Mouse (Mus musculus) neural tube, embryonic 14.5 days (tissue): ENCODE results near the gene Vapb. TPM values are rescaled to one million over a fixed set of nuclear protein-coding genes. Genes with fewer than 3 reads are reported as not detected.

Source experiments
- ATAC-seq: fragments of 200-750 bp; cut with Nextera tagmentation; 2 replicates; pipeline ENCODE4 v1.8.0; 2017; ENCODE audit warnings: low read depth, mild to moderate bottlenecking, moderate TSS enrichment, moderate library complexity
- H3K27ac ChIP-seq: fragments of 300-500 bp; sonication (generic); 2 replicates; pipeline ENCODE4 v1.5.1; 2014; ENCODE audit warnings: low read depth, mild to moderate bottlenecking, control low read depth, low read length, moderate library complexity, mixed read lengths
- H3K27me3 ChIP-seq: fragments of 300-500 bp; sonication (generic); 2 replicates; pipeline ENCODE4 v1.6.1; 2014; ENCODE audit warnings: low read length; ENCODE audit not compliant: control insufficient read depth, insufficient read depth
- H3K36me3 ChIP-seq: fragments of 300-500 bp; sonication (generic); 2 replicates; pipeline ENCODE4 v1.6.1; 2014; ENCODE audit warnings: low read length, mixed read lengths; ENCODE audit not compliant: control insufficient read depth, insufficient read depth
- H3K4me1 ChIP-seq: fragments of 300-500 bp; sonication (generic); 2 replicates; pipeline ENCODE4 v1.6.1; 2014; ENCODE audit warnings: low read length; ENCODE audit not compliant: control insufficient read depth, insufficient read depth
- H3K4me2 ChIP-seq: fragments of 300-500 bp; sonication (generic); 2 replicates; pipeline ENCODE4 v1.6.1; 2014; ENCODE audit warnings: mild to moderate bottlenecking, low read depth, low read length, control low read depth
- H3K4me3 ChIP-seq: fragments of 300-500 bp; sonication (generic); 2 replicates; pipeline ENCODE4 v1.5.1; 2014; ENCODE audit warnings: low read depth, low read length, control low read depth, mixed read lengths
- H3K9ac ChIP-seq: fragments of 300-500 bp; sonication (generic); replicated peaks from 2 replicates; pipeline ENCODE4 v1.6.1; 2014; ENCODE audit warnings: low read depth, mild to moderate bottlenecking, control low read depth, low read length, mixed read lengths
- H3K9me3 ChIP-seq: fragments of 300-500 bp; sonication (generic); 2 replicates; pipeline ENCODE4 v1.6.1; 2016; ENCODE audit warnings: low read length; ENCODE audit not compliant: control insufficient read depth
- WGBS: fragments of 180-500 bp; shearing (Covaris S2); extraction: QIAGEN DNeasy Blood & Tissue Kit; methylation state at CpG from one replicate; pipeline ENCODE4 v1.1.7; 2014; 5-methylcytosine and 5-hydroxymethylcytosine counted together
- polyA plus RNA-seq: library from polyadenylated mRNA; unstranded; fragments of >200 nt; fragmentation: Nextera tagmentation; extraction: Ambion mirVana; gene quantifications from 2 replicates; pipeline ENCODE4 v1.2.1, GENCODE M21; 2014

The Vapb gene
- polyA plus RNA-seq, 1 experiment from 2014 or later = 11.7 TPM

- H3K27me3 ChIP-seq = no peaks in the 10 kb centered on the region
- H3K9ac ChIP-seq = no peak overlapping the region
- ATAC-seq = no peak
These were observed 11.8 kb downstream of the Vapb start for GRCm38 (mm10) chr2:173748961-173749659.

DNA sequence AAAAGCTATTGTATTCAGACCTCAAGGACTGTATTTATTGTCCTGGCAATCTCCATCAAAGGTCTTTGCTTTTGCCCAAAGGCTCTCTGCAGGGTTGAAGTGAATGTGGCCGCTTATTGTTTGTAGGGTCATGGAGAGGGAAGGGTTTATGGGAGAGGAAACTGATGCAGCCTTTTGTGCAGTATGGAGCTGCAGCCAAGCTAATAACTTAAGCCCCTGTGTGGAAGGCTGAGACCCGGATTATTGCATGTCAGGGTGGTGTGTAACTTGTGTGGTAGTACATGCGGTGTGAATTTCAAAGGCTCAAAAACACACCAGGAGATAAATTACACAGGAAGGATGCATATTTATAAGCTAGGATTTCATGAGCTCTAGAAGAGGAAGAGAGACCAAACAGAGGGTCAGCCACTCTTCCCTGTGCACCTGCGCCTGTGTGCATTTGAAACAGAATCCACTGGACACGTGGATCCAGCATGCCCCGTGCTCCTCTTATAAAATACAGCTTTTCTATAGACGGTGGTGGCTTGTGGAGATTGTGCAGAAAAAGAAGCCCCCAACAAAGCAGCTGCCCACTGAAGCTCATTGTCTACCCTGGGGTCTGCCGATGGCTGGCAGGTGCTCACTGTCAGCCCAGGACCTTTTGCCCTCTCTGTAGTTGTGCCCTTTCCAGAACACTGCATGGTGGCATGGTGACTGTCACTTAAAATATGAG is 18.3 kb downstream of the Vapb start:
- Histone ChIP-seq H3K4me1 (peaks cover 14% of the 10 kb centered on the region; the same call in 1 of the 2 replicates), H3K9me3 (no peaks in the 10 kb centered on the region), H3K9ac (no peak overlapping the region), H3K36me3 (no peaks in the 10 kb centered on the region), H3K27me3 (no peaks in the 10 kb centered on the region), H3K4me2 (no peak overlapping the region), H3K27ac (peak overlapping the region; percentile 22; the same call in 1 of the 2 replicates), H3K4me3 (no peak overlapping the region)
- ATAC-seq = peak; percentile 41
- WGBS = 6% methylated on average over 8 of the region's 8 CpGs

More at GRCm38 (mm10) chr2:173748961-173749659, 11.8 kb downstream of the Vapb start:
- 94% methylated on average over 2 of the region's 2 CpGs for WGBS
- no peak overlapping the region for H3K4me3 ChIP-seq
- H3K27ac ChIP-seq = no peak overlapping the region
- no peaks in the 10 kb centered on the region for H3K36me3 ChIP-seq
- H3K9me3 ChIP-seq = no peaks in the 10 kb centered on the region
- no peaks in the 10 kb centered on the region for H3K4me1 ChIP-seq
- no peak overlapping the region for H3K4me2 ChIP-seq

GRCm38 (mm10) chr2:173757624-173758155 is 20.4 kb downstream of the Vapb start:
- Histone ChIP-seq H3K9me3 (no peaks in the 10 kb centered on the region), H3K27me3 (no peaks in the 10 kb centered on the region), H3K27ac (no peak overlapping the region), H3K4me3 (no peak overlapping the region), H3K36me3 (no peaks in the 10 kb centered on the region), H3K9ac (no peak overlapping the region), H3K4me1 (peaks cover 14% of the 10 kb centered on the region; the same call in 1 of the 2 replicates), H3K4me2 (no peak overlapping the region)
- no peak for ATAC-seq
- WGBS = 70% methylated on average over 8 of the region's 8 CpGs

GRCm38 (mm10) chr2:173760607-173761006 is 23.3 kb downstream of the Vapb start:
- no peak overlapping the region for H3K4me2 ChIP-seq
- peaks cover 27% of the 10 kb centered on the region for H3K4me1 ChIP-seq
- H3K36me3 ChIP-seq = no peaks in the 10 kb centered on the region
- H3K4me3 ChIP-seq = no peak overlapping the region
- no peak overlapping the region for H3K27ac ChIP-seq
- H3K9ac ChIP-seq = no peak overlapping the region
- 95% methylated on average over 6 of the region's 6 CpGs for WGBS
- H3K9me3 ChIP-seq = no peaks in the 10 kb centered on the region
- ATAC-seq = no peak
- H3K27me3 ChIP-seq = no peaks in the 10 kb centered on the region

- Histone ChIP-seq H3K4me2 (no peak overlapping the region), H3K4me1 (peaks cover 45% of the 10 kb centered on the region), H3K9ac (no peak overlapping the region), H3K36me3 (no peaks in the 10 kb centered on the region), H3K27ac (no peak overlapping the region), H3K9me3 (no peaks in the 10 kb centered on the region), H3K4me3 (no peak overlapping the region), H3K27me3 (no peaks in the 10 kb centered on the region)
- WGBS = 27% methylated on average over 3 of the region's 3 CpGs
- ATAC-seq = peak; percentile 29; the same call in 1 of the 2 replicates
These were observed 27.3 kb downstream of the Vapb start for GRCm38 (mm10) chr2:173764629-173765028.

DNA sequence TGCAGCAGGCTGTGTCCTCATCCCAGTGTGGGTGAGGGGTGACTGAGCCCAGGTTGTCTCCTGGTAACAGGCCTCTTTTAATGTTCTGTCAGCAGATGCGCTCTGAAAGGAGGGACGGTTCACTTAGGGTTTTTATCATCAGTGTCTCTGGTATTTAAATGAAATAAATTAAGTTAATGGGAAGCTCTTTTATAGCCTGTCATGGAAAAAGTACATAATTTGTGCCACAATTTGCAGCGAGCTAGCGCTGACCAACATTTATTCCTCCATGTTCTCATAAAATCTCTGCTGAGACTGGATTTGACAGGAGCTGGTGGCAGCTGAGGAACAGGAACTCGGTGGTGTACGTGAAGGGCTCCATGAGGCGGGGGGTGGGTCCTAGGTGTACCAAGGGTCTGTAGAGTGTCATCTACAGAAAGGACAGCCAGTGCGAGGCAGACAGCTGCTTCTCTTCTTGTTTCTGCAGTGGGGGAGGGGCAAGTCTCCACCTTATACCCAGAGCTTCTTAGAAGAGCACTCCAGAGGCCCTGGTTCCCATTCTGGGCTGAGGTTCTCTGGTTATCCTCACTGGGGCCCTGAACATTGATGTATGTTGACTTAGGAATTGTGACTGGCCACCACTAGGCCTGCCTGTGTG is 30.8 kb downstream of the Vapb start:
- Histone ChIP-seq H3K27ac (peak overlapping the region; percentile 17; the same call in 1 of the 2 replicates), H3K27me3 (no peaks in the 10 kb centered on the region), H3K4me1 (peaks cover 56% of the 10 kb centered on the region), H3K4me3 (no peak overlapping the region), H3K4me2 (no peak overlapping the region), H3K9me3 (no peaks in the 10 kb centered on the region), H3K36me3 (no peaks in the 10 kb centered on the region), H3K9ac (no peak overlapping the region)
- ATAC-seq = peak; percentile 29; the same call in 1 of the 2 replicates
- WGBS = 34% methylated on average over 8 of the region's 8 CpGs

- Histone ChIP-seq H3K36me3 (no peaks in the 10 kb centered on the region), H3K27me3 (no peaks in the 10 kb centered on the region), H3K9me3 (no peaks in the 10 kb centered on the region), H3K4me3 (no peak overlapping the region), H3K9ac (no peak overlapping the region), H3K4me1 (peaks cover 50% of the 10 kb centered on the region), H3K4me2 (no peak overlapping the region), H3K27ac (no peak overlapping the region)
- WGBS = 65% methylated on average over 10 of the region's 10 CpGs
- no peak for ATAC-seq
These were observed 31.9 kb downstream of the Vapb start for GRCm38 (mm10) chr2:173769183-173769582.

DNA sequence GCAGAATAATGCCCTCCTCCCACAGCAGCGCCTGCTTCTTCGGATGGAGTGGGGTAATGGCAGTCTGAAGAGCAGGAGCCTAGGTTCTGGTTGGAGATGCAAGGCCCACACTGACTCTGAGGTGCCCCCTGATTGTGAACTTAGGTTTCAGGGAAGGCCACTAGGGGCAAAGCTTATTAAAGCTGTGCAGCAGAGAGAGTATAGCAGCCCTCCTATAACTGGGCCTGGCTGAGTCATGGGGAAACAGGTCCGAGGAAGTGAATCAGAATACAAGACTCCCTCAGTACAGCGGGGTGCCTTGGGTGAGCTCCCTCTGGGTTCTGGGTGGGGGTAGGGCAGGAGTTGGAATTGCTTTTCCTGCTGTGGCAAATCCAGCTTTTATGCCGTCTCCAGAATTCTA is 33.3 kb downstream of the Vapb start:
- Histone ChIP-seq H3K4me2 (no peak overlapping the region), H3K9me3 (no peaks in the 10 kb centered on the region), H3K4me3 (no peak overlapping the region), H3K27ac (peak overlapping the region; percentile 48; the same call in 1 of the 2 replicates), H3K27me3 (no peaks in the 10 kb centered on the region), H3K36me3 (no peaks in the 10 kb centered on the region), H3K9ac (no peak overlapping the region), H3K4me1 (peaks cover 44% of the 10 kb centered on the region)
- peak; percentile 15; the same call in 1 of the 2 replicates for ATAC-seq
- 71% methylated on average over 5 of the region's 5 CpGs for WGBS
